Mouse (Mus musculus): ENCODE measurements around the gene Rbm6.

DNA sequence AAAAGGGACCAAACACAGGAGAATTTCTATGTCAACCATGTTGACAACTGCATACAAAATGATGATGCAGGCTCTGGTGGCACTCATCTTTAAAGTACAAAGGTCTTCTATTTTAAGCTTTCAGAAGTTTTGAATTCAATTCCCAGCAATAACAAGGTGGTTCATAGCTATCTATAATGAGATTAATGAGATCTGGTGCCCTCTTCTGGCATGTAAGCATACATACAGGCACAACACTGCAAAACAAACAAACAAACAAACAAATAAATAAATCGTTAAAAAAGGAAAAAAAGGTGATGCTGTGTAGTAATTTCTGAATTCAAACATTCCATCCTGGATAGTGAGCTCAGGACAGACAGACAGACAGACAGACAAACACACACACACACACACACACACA, 60.9 kb downstream of the Rbm6 start:
- no peak for TF ChIP-seq CTCF (IDR thresholded peaks at IDR 0.05; ENCODE audit: low read depth, low read length)
- no peak for TF ChIP-seq POLR2A (IDR thresholded peaks at IDR 0.05; ENCODE audit: extremely low read depth, insufficient read depth, low read length)
